Mouse (Mus musculus) midbrain, embryonic 14.5 days (tissue): ENCODE measurements around the gene Smoc1. TPM values are rescaled to one million over a fixed set of nuclear protein-coding genes. Genes with fewer than 3 reads are reported as not detected.

Experiments used
- ATAC-seq: fragments of 200-750 bp; cut with Nextera tagmentation; 2 replicates; pipeline ENCODE4 v1.8.0; 2017; ENCODE audit warnings: moderate number of reproducible peaks, moderate library complexity; ENCODE audit not compliant: low FRiP score, low TSS enrichment
- DNase-seq: peaks from one replicate; pipeline ENCODE4 v3.0.0-alpha.2; 2015
- H3K27ac ChIP-seq: fragments of 300-500 bp; sonication (generic); replicated peaks from 2 replicates; pipeline ENCODE4 v1.5.1; 2014; ENCODE audit warnings: mild to moderate bottlenecking, low read depth, low read length, moderate library complexity
- H3K27me3 ChIP-seq: fragments of 300-500 bp; sonication (generic); 2 replicates; pipeline ENCODE4 v1.6.1; 2014; ENCODE audit warnings: low read length, control low read depth, mixed read lengths; ENCODE audit not compliant: control insufficient read depth, insufficient read depth
- H3K36me3 ChIP-seq: fragments of 300-500 bp; sonication (generic); 2 replicates; pipeline ENCODE4 v1.6.1; 2014; ENCODE audit warnings: low read length, control low read depth; ENCODE audit not compliant: control insufficient read depth, insufficient read depth
- H3K4me1 ChIP-seq: fragments of 300-500 bp; sonication (generic); 2 replicates; pipeline ENCODE4 v1.6.1; 2014; ENCODE audit warnings: mild to moderate bottlenecking, antibody characterized with exemption, low read length, control low read depth; ENCODE audit not compliant: control insufficient read depth, insufficient read depth
- H3K4me2 ChIP-seq: fragments of 300-500 bp; sonication (generic); 2 replicates; pipeline ENCODE4 v1.6.1; 2014; ENCODE audit warnings: mild to moderate bottlenecking, low read length, moderate library complexity
- H3K4me3 ChIP-seq: fragments of 300-500 bp; sonication (generic); replicated peaks from 2 replicates; pipeline ENCODE4 v1.5.1; 2014; ENCODE audit warnings: low read depth, low read length
- H3K9ac ChIP-seq: fragments of 300-500 bp; sonication (generic); replicated peaks from 2 replicates; pipeline ENCODE4 v1.6.1; 2014; ENCODE audit warnings: mild to moderate bottlenecking, low read length, moderate library complexity
- H3K9me3 ChIP-seq: fragments of 300-500 bp; sonication (generic); 2 replicates; pipeline ENCODE4 v1.6.1; 2016; ENCODE audit warnings: low read length, control low read depth, mixed read lengths; ENCODE audit not compliant: control insufficient read depth
- WGBS: fragments of 180-500 bp; shearing (Covaris S2); extraction: QIAGEN DNeasy Blood & Tissue Kit; methylation state at CpG from one replicate; pipeline ENCODE4 v1.1.7; 2014; 5-methylcytosine and 5-hydroxymethylcytosine counted together
- polyA plus RNA-seq: library from polyadenylated mRNA; unstranded; fragments of >200 nt; fragmentation: Nextera tagmentation; extraction: Ambion mirVana; gene quantifications from 2 replicates; pipeline ENCODE4 v1.2.1, GENCODE M21; 2014

Smoc1 gene
- polyA plus RNA-seq, 1 experiment from 2014 or later = 21.6 TPM

DNA sequence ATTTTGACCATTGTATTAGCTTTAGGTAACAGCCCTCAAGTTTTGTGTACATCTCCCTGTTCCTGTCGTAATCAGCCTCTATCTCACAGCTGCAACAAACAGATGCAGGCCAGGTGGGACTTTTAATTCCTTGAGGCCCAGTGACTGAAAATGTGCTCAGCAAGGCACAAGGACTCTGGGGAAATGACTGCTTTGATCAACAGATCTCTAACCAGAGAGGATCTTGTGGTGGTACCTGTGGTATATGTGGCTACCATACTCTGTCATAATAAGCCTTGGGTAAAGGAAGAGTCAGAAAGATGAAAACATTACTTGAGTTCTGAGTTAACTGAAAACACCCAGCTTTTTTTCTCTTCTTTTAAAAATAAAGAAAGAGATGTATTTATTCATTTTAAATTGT lies 32.8 kb upstream of the Smoc1 start:
- 84% methylated on average over 1 of the region's 1 CpGs for WGBS

DNA sequence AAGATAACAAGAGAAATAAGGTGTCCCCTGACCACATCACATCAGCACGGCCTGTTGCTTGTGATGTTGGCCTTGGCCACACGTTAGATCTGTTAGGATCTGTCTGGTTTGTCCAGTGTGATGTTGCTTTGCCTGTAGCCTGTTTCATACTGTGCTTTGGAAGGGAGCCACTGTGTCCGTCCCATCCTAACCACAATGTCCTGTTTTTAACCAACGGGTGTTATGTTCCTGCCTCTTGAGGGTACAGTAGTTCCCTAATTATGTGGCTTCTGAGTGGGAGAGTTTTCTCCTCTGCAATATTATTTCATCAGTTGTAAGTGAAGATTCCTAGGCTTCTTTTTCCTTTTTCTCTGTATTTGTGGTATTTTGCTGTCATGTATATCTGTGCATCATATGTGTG lies 31.3 kb upstream of the Smoc1 start:
- H3K27me3 ChIP-seq = no peaks in the 10 kb centered on the region
- ATAC-seq (no peak), DNase-seq (no peak)
- H3K9me3 ChIP-seq = no peaks in the 10 kb centered on the region
- WGBS = 97% methylated on average over 4 of the region's 4 CpGs
- no peak overlapping the region for H3K4me3 ChIP-seq
- no peaks in the 10 kb centered on the region for H3K36me3 ChIP-seq
- H3K9ac ChIP-seq = no peak overlapping the region
- H3K27ac ChIP-seq = no peak overlapping the region
- H3K4me2 ChIP-seq = no peak overlapping the region
- 0 out of 2 replicates have a peak, but pooled peaks cover 7% of the 10 kb centered on the region for H3K4me1 ChIP-seq

More for the DNA sequence above, 32.8 kb upstream of the Smoc1 start:
- no peak overlapping the region for H3K27ac ChIP-seq
- no peaks in the 10 kb centered on the region for H3K36me3 ChIP-seq
- ATAC-seq = no peak
- DNase-seq = no peak
- no peaks in the 10 kb centered on the region for H3K9me3 ChIP-seq
- no peak overlapping the region for H3K4me3 ChIP-seq
- H3K4me2 ChIP-seq = no peak overlapping the region
- H3K27me3 ChIP-seq = no peaks in the 10 kb centered on the region
- H3K4me1 ChIP-seq = 0 out of 2 replicates have a peak, but pooled peaks cover 4% of the 10 kb centered on the region
- H3K9ac ChIP-seq = no peak overlapping the region

DNA sequence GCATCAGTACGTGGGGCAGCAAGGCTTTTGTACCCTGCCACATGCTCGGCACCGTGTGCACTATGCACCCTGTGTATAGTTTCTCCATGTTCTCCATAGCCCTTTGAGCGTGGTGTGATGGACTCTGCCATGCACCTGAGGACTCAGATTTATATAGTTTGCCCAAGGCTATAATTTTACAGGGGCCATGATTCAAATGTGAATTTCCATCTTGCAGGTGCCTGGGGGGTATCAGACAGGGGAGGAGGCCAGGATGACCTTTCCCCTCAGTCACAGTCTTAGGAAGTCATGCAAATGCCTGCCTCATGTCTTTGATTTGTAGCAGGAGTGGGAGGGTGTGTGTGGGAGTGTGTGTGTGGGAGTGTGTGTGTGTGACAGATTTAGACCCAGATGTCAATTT lies 29.0 kb upstream of the Smoc1 start:
- WGBS = 73% methylated on average over 4 of the region's 4 CpGs
- no peak overlapping the region for H3K4me2 ChIP-seq

DNA sequence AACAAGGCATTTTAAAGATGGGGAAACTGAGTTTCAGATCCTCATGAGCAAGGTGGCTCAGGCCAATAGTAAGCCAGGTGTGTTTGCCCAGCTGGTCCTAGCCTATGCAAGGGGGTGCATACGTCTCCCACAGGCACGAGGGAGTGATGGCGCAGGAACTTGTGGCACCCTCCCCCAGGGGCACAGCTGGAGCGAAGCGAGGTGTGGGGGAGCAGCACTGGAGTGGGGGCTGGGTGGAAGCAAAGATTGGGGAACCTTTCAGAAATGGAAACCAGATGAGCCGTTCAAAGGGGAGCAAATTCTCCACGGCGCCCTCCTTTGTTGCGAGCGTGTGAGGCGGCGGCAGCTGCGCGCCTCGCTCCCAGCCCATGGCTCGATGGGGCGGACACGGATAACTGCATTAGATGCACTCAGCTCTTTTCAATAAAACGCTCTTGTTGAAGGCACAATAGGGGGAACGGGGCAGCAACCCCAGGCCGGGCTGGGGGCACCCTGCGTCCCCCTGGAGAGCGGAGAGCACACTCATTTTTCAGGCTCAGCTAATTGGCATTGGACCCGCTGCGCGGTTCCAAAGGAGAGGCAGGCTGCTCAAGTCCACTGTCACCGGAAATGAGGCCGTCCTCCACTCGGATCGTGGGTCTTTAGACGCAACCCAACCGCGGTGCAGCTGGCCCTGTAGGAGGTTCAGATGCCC lies 27.9 kb upstream of the Smoc1 start:
- Histone ChIP-seq H3K4me3 (peak overlapping the region; percentile 25), H3K9me3 (no peaks in the 10 kb centered on the region), H3K27ac (peak overlapping the region; percentile 58), H3K4me1 (0 out of 2 replicates have a peak, but pooled peaks cover 13% of the 10 kb centered on the region), H3K4me2 (peak overlapping the region; percentile 45), H3K36me3 (no peaks in the 10 kb centered on the region), H3K9ac (peak overlapping the region; percentile 41), H3K27me3 (no peaks in the 10 kb centered on the region)
- DNase-seq (peak; percentile 81), ATAC-seq (peak; percentile 83)
- WGBS = 1% methylated on average over 33 of the region's 33 CpGs

More for the DNA sequence above, 29.0 kb upstream of the Smoc1 start:
- Histone ChIP-seq H3K9me3 (no peaks in the 10 kb centered on the region), H3K9ac (no peak overlapping the region), H3K4me1 (0 out of 2 replicates have a peak, but pooled peaks cover 7% of the 10 kb centered on the region), H3K36me3 (no peaks in the 10 kb centered on the region), H3K27me3 (no peaks in the 10 kb centered on the region), H3K4me3 (no peak overlapping the region), H3K27ac (no peak overlapping the region)
- DNase-seq = no peak
- ATAC-seq = no peak

DNA sequence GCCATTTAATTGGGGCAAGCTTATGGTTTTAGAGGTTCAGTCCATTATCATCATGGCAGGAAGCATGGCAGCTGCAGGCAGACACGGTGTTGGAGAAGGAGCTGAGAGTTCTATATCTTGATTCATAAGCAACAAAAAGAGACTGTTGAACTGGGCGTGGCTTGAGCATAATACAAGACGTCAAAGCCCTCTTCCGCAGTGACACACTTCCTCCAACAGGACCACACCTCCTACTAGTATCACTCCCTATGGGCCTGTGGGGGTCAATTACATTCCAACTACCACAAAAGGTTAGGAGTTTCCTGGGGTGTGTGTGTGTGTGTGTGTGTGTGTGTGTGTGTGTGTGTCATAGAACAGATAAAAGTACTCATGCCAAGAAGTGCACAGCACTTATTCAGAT lies 25.7 kb upstream of the Smoc1 start:
- no peak for DNase-seq
- no peaks in the 10 kb centered on the region for H3K9me3 ChIP-seq
- H3K36me3 ChIP-seq = no peaks in the 10 kb centered on the region
- no peaks in the 10 kb centered on the region for H3K27me3 ChIP-seq
- no peak overlapping the region for H3K4me3 ChIP-seq
- no peak overlapping the region for H3K27ac ChIP-seq
- no peak overlapping the region for H3K9ac ChIP-seq
- 0 out of 2 replicates have a peak, but pooled peaks cover 13% of the 10 kb centered on the region for H3K4me1 ChIP-seq
- ATAC-seq = no peak
- 76% methylated on average over 4 of the region's 4 CpGs for WGBS
- H3K4me2 ChIP-seq = no peak overlapping the region

DNA sequence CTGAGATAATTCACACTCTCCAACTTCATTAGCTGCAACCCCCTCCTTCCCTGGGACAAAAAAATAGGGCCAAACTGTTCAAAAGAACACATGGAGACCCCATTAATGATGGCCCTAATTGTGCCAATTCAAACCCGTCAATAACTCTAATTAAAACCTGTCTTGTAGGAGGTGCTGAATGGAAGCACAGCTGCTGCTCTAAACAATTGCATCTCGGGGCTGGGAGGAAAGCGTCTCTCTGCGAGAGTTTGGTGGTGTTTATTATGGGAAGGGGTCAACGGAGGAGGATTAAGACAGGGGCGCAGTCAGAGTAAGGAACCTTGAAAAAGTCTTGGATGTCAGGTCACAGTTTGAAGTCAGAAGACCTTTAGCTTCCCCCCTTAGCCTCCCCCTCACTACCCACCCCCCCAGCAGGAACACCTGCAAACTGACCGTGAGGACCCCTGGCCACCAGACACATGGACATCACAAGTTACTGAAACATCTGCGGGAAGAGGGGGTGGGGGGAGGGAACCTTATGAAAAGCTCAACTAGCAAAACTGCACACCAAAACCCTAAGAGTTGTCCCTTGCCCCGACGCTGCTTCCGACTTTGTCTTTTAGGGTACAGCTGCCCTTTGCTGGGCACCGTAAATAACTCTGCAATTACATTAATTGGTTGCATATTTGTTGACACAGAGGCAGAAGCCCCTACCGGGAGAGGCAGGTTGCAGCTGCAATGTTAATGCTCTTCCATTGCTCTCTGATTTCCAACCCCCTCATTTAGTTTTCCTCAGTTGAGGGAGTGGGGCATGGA lies 23.6 kb upstream of the Smoc1 start:
- DNase-seq (no peak), ATAC-seq (no peak)
- no peak overlapping the region for H3K4me2 ChIP-seq
- H3K27ac ChIP-seq = no peak overlapping the region
- H3K9me3 ChIP-seq = no peaks in the 10 kb centered on the region
- no peaks in the 10 kb centered on the region for H3K27me3 ChIP-seq
- 35% methylated on average over 13 of the region's 13 CpGs for WGBS
- H3K36me3 ChIP-seq = no peaks in the 10 kb centered on the region
- H3K4me1 ChIP-seq = 0 out of 2 replicates have a peak, but pooled peaks cover 13% of the 10 kb centered on the region
- H3K9ac ChIP-seq = no peak overlapping the region
- no peak overlapping the region for H3K4me3 ChIP-seq

DNA sequence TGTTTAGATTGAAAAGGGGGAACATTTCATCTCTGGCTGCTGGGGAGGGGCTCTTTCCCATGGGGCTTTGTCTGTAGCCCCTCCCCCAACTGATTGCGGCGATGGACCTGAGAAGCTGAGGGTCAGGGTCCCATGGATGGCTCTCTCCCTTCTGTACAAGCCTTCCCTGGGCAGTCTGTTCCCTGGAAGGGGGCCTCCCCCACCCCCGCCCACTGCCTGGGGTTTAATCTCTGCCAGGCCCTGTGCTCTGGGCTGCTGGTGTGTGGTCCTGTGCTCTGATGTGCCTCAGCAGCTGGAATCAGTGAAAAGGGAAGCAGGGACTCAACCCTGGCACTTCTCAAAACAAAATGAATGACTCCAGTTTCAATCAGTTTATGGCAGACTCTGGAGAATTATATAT lies 16.8 kb upstream of the Smoc1 start:
- peak; percentile 41 for DNase-seq
- H3K27me3 ChIP-seq = no peaks in the 10 kb centered on the region
- peak; percentile 58; the same call in 1 of the 2 replicates for ATAC-seq
- H3K4me3 ChIP-seq = no peak overlapping the region
- no peaks in the 10 kb centered on the region for H3K9me3 ChIP-seq
- 0 out of 2 replicates have a peak overlapping the region, but pooled peaks have one; percentile 12 for H3K4me2 ChIP-seq
- H3K27ac ChIP-seq = no peak overlapping the region
- H3K9ac ChIP-seq = no peak overlapping the region
- 8% methylated on average over 3 of the region's 3 CpGs for WGBS
- peaks cover 9% of the 10 kb centered on the region for H3K4me1 ChIP-seq
- H3K36me3 ChIP-seq = no peaks in the 10 kb centered on the region

DNA sequence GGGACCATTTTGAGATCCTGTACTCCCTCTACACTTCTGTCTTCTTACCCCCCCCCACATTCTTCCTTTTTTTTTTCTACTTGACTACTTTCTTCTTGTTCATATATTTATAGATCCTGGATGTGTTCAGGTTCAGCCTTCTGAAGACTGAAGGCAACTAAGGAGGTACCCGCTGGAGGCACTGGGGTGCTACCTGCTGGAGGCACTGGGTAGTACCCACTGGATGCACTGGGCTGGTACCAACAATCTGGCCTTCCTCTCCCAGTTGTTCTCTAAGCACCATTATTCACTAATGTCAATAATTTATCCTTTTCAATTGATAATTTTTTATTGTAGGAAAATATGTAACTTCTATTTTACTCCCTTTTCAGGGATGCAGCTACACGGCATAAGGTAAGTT lies 14.6 kb upstream of the Smoc1 start:
- H3K27ac ChIP-seq = no peak overlapping the region
- H3K4me3 ChIP-seq = no peak overlapping the region
- ATAC-seq = no peak
- H3K9ac ChIP-seq = no peak overlapping the region
- H3K4me1 ChIP-seq = peaks cover 9% of the 10 kb centered on the region
- DNase-seq = no peak
- H3K9me3 ChIP-seq = no peaks in the 10 kb centered on the region
- 86% methylated on average over 2 of the region's 2 CpGs for WGBS
- H3K27me3 ChIP-seq = no peaks in the 10 kb centered on the region
- H3K36me3 ChIP-seq = no peaks in the 10 kb centered on the region
- H3K4me2 ChIP-seq = no peak overlapping the region
